Mouse (Mus musculus) kidney, adult 2 months (tissue): Measurements from ENCODE around the gene Prkg1.

Source experiments
- CTCF ChIP-seq: fragments of 200-500 bp; conservative IDR thresholded peaks from 2 replicates; pipeline ENCODE4 v1.5.1; 2011; ENCODE audit warnings: low read depth, mild to moderate bottlenecking, control low read depth, low read length, moderate library complexity, mixed read lengths; ENCODE audit not compliant: insufficient read depth, insufficient read length
- POLR2A ChIP-seq: fragments of 200-500 bp; IDR thresholded peaks from one replicate; pipeline ENCODE4 v1.6.1; 2011; ENCODE audit warnings: low read depth, low read length, control low read depth

GRCm38 (mm10) chr19:31153399-31153798 lies 611.4 kb downstream of the Prkg1 start:
- TF ChIP-seq POLR2A (no peak), CTCF (no peak)
